Mouse (Mus musculus) left cerebral cortex, adult 18-20 months (tissue): Measurements from ENCODE around the gene Med17. TPM values are rescaled to one million over a fixed set of nuclear protein-coding genes. Genes with fewer than 3 reads are reported as not detected.
"Not testable (repeated sequence)": the region's sequence is repeated elsewhere in the genome, so short reads cannot be mapped to it uniquely, and the experiment has no call there.

Experiments
- DNase-seq, 2 experiments: peaks; one replicate each; pipeline ENCODE4 v3.0.0; 2021 to 2022; ENCODE audit warnings: low spot score in 2 of 2, mixed read lengths in 1 of 2
- long read RNA-seq, 2 experiments: library from polyadenylated mRNA; stranded (forward); transcript quantifications; one replicate each; pipeline ENCODE4 v2.0.0; 2021
- total RNA-seq, 2 experiments: library from RNA; stranded (reverse); gene quantifications; 2 replicates each; pipeline ENCODE4 v1.2.3; 2021

Gene Med17
- 10 to 100 TPM; 33.0 to 35.4 TPM for total RNA-seq
- long read RNA-seq, experiment 1, transcript Med17-201 (12 exons, 3,964 nt): major isoform, 26 of 33 reads
- long read RNA-seq, experiment 1, partial matches to known transcripts: 3 of 33 reads
- long read RNA-seq, experiment 1, other reads (novel, unspliced or antisense): 4 of 33 reads
- long read RNA-seq, experiment 2, transcript Med17-201 (12 exons, 3,964 nt): major isoform, 16 of 23 reads
- long read RNA-seq, experiment 2, partial matches to known transcripts: 3 of 23 reads
- long read RNA-seq, experiment 2, other reads (novel, unspliced or antisense): 4 of 23 reads

DNA sequence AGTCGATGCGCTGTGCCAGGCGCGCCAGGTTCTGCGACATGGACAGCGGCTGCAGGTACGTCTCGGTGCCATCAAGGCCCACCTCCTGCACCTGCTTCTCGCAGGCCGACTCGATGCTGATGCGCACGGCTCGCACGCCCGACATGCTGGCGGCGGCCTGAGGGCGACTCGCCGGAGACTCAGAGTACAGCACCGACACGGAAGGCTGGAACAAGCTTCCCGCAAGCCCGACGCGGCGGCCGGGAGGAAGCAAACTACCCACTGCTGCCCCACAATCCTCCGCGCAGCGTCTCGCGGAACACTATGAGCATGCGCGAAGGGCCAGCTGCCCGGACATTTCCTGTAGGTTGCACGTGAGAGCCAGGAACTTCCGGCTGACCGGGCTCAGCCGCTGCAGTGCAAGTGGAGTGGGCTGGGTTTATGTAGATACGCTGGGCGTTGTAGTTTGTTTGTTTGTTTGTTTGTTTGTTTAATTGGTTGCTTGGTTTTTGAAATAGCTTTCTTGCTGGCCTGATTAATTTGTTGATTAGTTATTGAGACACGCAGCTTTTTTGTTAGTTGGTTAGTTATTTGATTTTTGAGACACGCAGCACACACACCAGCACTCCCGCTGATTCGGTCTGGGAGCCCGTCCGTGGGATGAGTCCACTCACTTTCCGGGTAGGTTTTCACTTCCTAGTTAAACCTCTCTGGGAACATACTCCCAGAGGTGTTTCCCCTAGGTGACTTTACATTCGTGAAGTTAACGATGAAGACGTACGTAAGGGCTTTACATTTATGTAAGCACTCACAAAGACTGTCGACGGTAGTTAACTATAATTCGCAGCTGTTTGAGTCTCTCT lies at the start of gene Med17:
Gene Med17, minus strand, starts transcription at position 283 of the 842 bp plus-strand sequence.
- DNase-seq: peak; percentile 95

DNA sequence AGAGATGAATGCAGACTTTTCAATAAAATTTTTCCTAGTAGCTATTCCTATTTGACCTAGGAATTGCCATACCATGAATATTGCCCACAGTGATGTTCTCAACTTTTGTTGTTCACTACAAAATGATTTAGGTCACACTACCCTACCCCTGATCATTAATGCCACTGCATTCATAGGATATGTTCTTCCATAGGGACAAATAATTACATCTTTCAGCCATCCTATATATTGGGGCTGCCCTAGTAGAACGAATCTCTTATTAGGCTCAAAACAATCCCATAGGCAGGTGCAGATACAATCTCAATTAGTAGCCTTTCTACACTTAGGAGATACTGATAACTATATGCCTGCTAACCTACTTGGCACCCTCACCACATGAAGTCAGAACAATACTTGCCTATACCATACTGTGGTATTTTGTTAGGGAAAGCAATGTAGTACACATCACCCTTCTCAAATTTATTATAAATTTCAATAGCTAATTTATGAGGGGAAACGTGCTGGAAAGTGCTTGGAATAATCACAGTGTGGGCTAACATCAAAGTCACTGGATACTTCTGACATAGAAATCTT lies 38.5 kb upstream of the Med17 start:
- no peak for DNase-seq

DNA sequence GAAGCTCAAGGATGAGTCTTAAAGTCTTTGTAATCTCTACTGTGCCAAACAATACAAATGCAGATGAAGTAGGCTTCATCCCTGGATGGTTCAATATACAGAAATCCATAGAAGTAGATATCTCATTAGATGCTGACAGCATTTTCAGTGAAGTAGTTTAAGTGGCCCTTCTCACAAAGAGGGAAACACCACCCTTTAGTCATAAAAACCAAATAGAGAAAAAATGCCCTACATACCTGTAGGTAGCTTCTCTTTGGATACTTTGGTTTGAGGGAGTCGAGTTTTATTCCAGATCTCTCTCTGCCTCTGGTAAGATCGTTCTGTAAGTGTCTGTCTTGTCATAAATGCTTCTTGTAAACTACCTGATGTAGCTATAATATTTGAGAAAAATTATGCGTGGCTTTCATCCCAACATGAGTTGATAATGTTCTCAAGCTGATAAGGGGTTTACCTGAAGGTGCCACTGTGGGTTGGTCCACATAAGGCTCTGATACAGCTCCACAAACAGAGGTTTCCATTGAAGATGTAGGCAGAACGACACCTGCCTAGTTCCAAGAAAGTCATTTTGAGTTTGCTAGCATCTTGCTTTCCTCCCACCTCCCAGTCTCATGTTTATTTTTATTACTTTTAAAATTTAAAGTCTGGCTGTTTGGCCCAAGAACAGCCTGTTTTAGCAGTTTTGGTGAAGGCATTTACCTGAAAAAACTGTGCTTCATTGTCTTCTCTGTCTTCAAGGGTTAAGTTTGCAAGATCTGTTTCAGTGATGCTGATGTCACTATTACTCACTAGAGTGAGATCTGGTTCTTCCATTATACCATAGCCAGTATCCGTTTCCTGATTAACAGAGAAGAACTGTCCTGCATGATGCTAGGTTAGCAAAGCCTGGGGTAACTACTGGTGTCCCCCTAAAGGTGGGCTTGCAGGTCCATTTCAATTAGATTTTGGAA lies 37.8 kb upstream of the Med17 start:
- no peak for DNase-seq

- not testable (repeated sequence) for DNase-seq
These were observed 36.6 kb upstream of the Med17 start for GRCm38 (mm10) chr9:15316296-15316695.

DNA sequence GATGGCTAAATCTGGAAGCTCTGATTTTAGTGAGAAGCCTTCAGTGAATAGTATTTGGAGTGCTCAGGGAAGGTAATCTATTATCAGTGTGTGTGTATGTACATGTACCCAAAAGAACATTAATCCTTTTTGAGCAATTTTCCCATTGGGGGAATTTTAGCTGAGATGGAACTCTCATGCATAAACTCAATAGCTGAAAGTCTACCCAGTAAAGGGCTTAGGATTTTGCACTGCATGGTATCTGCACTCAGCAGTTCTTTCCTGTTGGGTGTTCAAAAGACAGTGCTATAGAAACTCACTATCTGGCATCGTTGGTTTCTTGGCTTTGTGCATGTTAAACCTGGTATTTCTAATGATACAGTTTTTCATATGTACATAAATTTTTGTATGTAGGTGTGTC lies 34.9 kb upstream of the Med17 start:
- no peak for DNase-seq

GRCm38 (mm10) chr9:15313633-15314032 lies 33.9 kb upstream of the Med17 start:
- no peak for DNase-seq

GRCm38 (mm10) chr9:15312054-15312735 lies 32.5 kb upstream of the Med17 start:
- no peak for DNase-seq

- no peak for DNase-seq
These were observed 30.4 kb upstream of the Med17 start for GRCm38 (mm10) chr9:15310179-15310578.

GRCm38 (mm10) chr9:15309425-15309824 lies 29.7 kb upstream of the Med17 start:
- no peak for DNase-seq

- DNase-seq: no peak
These were observed 28.5 kb upstream of the Med17 start for GRCm38 (mm10) chr9:15308254-15308653.

- DNase-seq: no peak
These were observed 27.5 kb upstream of the Med17 start for GRCm38 (mm10) chr9:15307257-15307656.

- peak in 1 of 2 experiments; percentile 17 for DNase-seq
These were observed 26.8 kb upstream of the Med17 start, which contains the start of gene 4931406C07Rik for GRCm38 (mm10) chr9:15306398-15307119. 4931406C07Rik (minus strand) TSS chr9:15306448.

GRCm38 (mm10) chr9:15305503-15306397 lies 26.0 kb upstream of the Med17 start, which contains the start of gene Taf1d:
Taf1d (plus strand) TSS chr9:15306214.
- DNase-seq: peak; percentile 96 to 98

DNA sequence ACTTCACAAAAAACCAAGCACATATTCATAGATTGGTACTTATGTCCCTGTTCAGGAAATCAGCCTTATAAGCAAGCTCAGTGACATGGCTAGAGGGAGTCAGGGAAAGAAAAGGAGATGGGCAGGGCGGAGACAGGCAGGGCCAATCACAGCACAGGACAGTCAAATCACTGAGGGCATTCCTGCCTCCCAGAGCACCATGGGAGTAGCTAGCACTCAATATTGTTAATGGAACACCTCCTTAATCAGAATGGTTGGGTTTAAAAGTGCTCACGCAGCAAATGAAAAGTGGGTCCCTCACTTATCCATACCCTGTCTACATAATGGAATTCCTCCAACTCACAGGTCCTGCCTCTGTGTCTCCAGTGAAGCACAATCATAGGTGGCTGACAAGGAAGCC lies 23.1 kb upstream of the Med17 start:
- DNase-seq: no peak

- not testable (repeated sequence) for DNase-seq
These were observed 22.3 kb upstream of the Med17 start for GRCm38 (mm10) chr9:15302006-15302405.

- DNase-seq: no peak
These were observed 21.7 kb upstream of the Med17 start for GRCm38 (mm10) chr9:15301399-15301798.

- no peak for DNase-seq
These were observed 20.3 kb upstream of the Med17 start for GRCm38 (mm10) chr9:15300056-15300455.

- no peak for DNase-seq
These were observed 18.7 kb upstream of the Med17 start for GRCm38 (mm10) chr9:15298451-15298850.
